Mouse (Mus musculus): ENCODE measurements around the gene Tnfaip3.

DNA sequence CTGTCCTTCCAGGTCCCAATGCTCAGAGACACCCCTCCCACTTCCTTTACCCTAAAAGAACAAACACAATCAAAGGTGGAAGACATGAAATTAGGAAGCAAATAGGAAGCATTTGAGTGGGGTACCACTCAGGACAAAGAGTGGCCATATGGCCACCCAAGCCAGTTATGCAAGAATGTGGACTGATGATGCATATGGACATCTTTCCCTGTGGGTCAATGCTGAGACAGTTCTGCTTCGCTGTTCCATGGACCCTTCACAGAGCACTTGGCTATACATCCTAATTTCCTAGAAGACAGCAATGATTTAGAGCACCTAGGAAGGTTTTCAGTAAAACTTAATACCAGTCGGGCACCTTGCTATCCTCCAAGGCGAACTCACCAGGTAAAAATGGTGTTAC is 2.8 kb downstream of the Tnfaip3 start:
- no peak for TF ChIP-seq POLR2A (IDR thresholded peaks at IDR 0.05; ENCODE audit: extremely low read depth, insufficient read depth, low read length)
- no peak for TF ChIP-seq CTCF (IDR thresholded peaks at IDR 0.05; ENCODE audit: extremely low read depth, insufficient read depth, low read length)
